Mouse (Mus musculus): ENCODE data around the gene P2ry14.
A peak's percentile ranks its signal among the peaks of the same experiment; 100 is the strongest.
"Not testable (repeated sequence)": the region's sequence is repeated elsewhere in the genome, so short reads cannot be mapped to it uniquely, and the experiment has no call there.

The P2ry14 gene

GRCm38 (mm10) chr3:59107439-59107838, 46.0 kb downstream of the P2ry14 start:
- no peak for DNase-seq (ENCODE audit: low spot score in 2 of 2)

- no peak for DNase-seq (ENCODE audit: low spot score in 2 of 2)
These were observed 49.0 kb downstream of the P2ry14 start for GRCm38 (mm10) chr3:59104462-59104861.

- DNase-seq (ENCODE audit: low spot score in 2 of 2): no peak
These were observed 51.3 kb downstream of the P2ry14 start for GRCm38 (mm10) chr3:59102146-59102545.

GRCm38 (mm10) chr3:59101218-59101986, 52.0 kb downstream of the P2ry14 start, which contains the start of gene Gpr171:
Gpr171 (minus strand) TSS chr3:59101821.
- DNase-seq (ENCODE audit: low spot score in 2 of 2): no peak

- DNase-seq (ENCODE audit: low spot score in 2 of 2): no peak
These were observed 54.9 kb downstream of the P2ry14 start for GRCm38 (mm10) chr3:59098540-59098939.

GRCm38 (mm10) chr3:59097421-59097820, 56.0 kb downstream of the P2ry14 start:
- DNase-seq (ENCODE audit: low spot score in 2 of 2): no peak

GRCm38 (mm10) chr3:59092702-59093101, 60.7 kb downstream of the P2ry14 start:
- no peak for DNase-seq (ENCODE audit: low spot score in 2 of 2)

- peak in 1 of 2 experiments; percentile 16 for DNase-seq (ENCODE audit: low spot score in 2 of 2)
These were observed 72.5 kb downstream of the P2ry14 start for GRCm38 (mm10) chr3:59080919-59081318.

- DNase-seq (ENCODE audit: low spot score in 2 of 2): no peak
These were observed 73.0 kb downstream of the P2ry14 start for GRCm38 (mm10) chr3:59080293-59080916.

- peak in 1 of 2 experiments; percentile 48 for DNase-seq (ENCODE audit: low spot score in 2 of 2)
These were observed 74.1 kb downstream of the P2ry14 start for GRCm38 (mm10) chr3:59079327-59079726.

GRCm38 (mm10) chr3:59078585-59078984, 74.8 kb downstream of the P2ry14 start:
- DNase-seq (ENCODE audit: low spot score in 2 of 2): no peak

GRCm38 (mm10) chr3:59077278-59077677, 76.1 kb downstream of the P2ry14 start:
- DNase-seq (ENCODE audit: low spot score in 2 of 2): peak in 1 of 2 experiments; percentile 20

- not testable (repeated sequence) for DNase-seq (ENCODE audit: low spot score in 2 of 2)
These were observed 84.3 kb downstream of the P2ry14 start for GRCm38 (mm10) chr3:59069071-59069470.

GRCm38 (mm10) chr3:59066558-59067294, 86.7 kb downstream of the P2ry14 start:
- DNase-seq (ENCODE audit: low spot score in 2 of 2): no peak

GRCm38 (mm10) chr3:59065937-59066336, 87.5 kb downstream of the P2ry14 start:
- DNase-seq (ENCODE audit: low spot score in 2 of 2): no peak

Data from spleen, postnatal 14 days (tissue).